Mouse (Mus musculus) mouse trophoblast stem cell (cell line): Measurements from ENCODE around the gene Fam181a.

ENCODE experiments used
- in situ Hi-C, 2 experiments: fragments of 300-500 bp; cut with MseI, MboI; formaldehyde crosslinking; loops; 2 replicates in 1 of 2; 3 replicates in 1 of 2; pipeline ENCODE4 v1.15.1; 2025

Fam181a gene

GRCm38 (mm10) chr12:103314640-103315361 is 4.0 kb downstream of the Fam181a start:
- in situ Hi-C loops = no loop called here

- in situ Hi-C loops = no loop called here
Observed at GRCm38 (mm10) chr12:103315831-103316545, 5.2 kb downstream of the Fam181a start.

GRCm38 (mm10) chr12:103322801-103323200 is 12.0 kb downstream of the Fam181a start:
- in situ Hi-C loops = no loop called here

- in situ Hi-C loops = no loop called here
Observed at GRCm38 (mm10) chr12:103325156-103325857, 14.5 kb downstream of the Fam181a start.

GRCm38 (mm10) chr12:103326569-103326968 is 15.8 kb downstream of the Fam181a start:
- in situ Hi-C loops = no loop called here

GRCm38 (mm10) chr12:103327107-103327506 is 16.3 kb downstream of the Fam181a start:
- in situ Hi-C loops = no loop called here

GRCm38 (mm10) chr12:103328448-103329191 is 17.8 kb downstream of the Fam181a start:
- in situ Hi-C loops = no loop called here

GRCm38 (mm10) chr12:103331491-103331890 is 20.7 kb downstream of the Fam181a start:
- in situ Hi-C loops = no loop called here

- in situ Hi-C loops = no loop called here
Observed at GRCm38 (mm10) chr12:103332879-103333278, 22.1 kb downstream of the Fam181a start.

- in situ Hi-C loops = no loop called here
Observed at GRCm38 (mm10) chr12:103333426-103333825, 22.7 kb downstream of the Fam181a start.

GRCm38 (mm10) chr12:103336766-103337165 is 26.0 kb downstream of the Fam181a start:
- in situ Hi-C loops = no loop called here

- in situ Hi-C loops = no loop called here
Observed at GRCm38 (mm10) chr12:103338162-103338798, 27.5 kb downstream of the Fam181a start.

GRCm38 (mm10) chr12:103341212-103341611 is 30.4 kb downstream of the Fam181a start:
- in situ Hi-C loops = no loop called here

- in situ Hi-C loops = no loop called here
Observed at GRCm38 (mm10) chr12:103343456-103343855, 32.7 kb downstream of the Fam181a start.

- in situ Hi-C loops = no loop called here
Observed at GRCm38 (mm10) chr12:103344934-103345333, 34.2 kb downstream of the Fam181a start.

- in situ Hi-C loops = no loop called here
Observed at GRCm38 (mm10) chr12:103346945-103347344, 36.2 kb downstream of the Fam181a start.

- in situ Hi-C loops = no loop called here
Observed at GRCm38 (mm10) chr12:103347406-103347805, 36.6 kb downstream of the Fam181a start.

GRCm38 (mm10) chr12:103348506-103348905 is 37.7 kb downstream of the Fam181a start:
- in situ Hi-C loops = no loop called here

- in situ Hi-C loops = no loop called here
Observed at GRCm38 (mm10) chr12:103352735-103353134, 42.0 kb downstream of the Fam181a start.

- in situ Hi-C loops = no loop called here
Observed at GRCm38 (mm10) chr12:103353538-103353937, 42.8 kb downstream of the Fam181a start.

GRCm38 (mm10) chr12:103355746-103356414 is 45.1 kb downstream of the Fam181a start, which contains the start of gene Asb2:
Gene Asb2 (minus strand): TSS chr12:103356001.
- in situ Hi-C loops = no loop called here
